Mouse (Mus musculus) CH12.LX (cell line): Measurements from ENCODE around the gene Gpat3. TPM values are rescaled to one million over a fixed set of nuclear protein-coding genes. Genes with fewer than 3 reads are reported as not detected.

Experiments used
- DNase-seq: peaks from one replicate; pipeline ENCODE4 v3.0.0-alpha.2; 2013; ENCODE audit errors: extremely low read depth
- H3K27ac ChIP-seq: 2 replicates; pipeline ENCODE4 v1.5.1; 2012; ENCODE audit warnings: low read depth, mild to moderate bottlenecking, control low read depth, moderate library complexity; ENCODE audit not compliant: insufficient read depth
- H3K27me3 ChIP-seq: replicated peaks from 2 replicates; pipeline ENCODE3; 2012; ENCODE audit warnings: inconsistent platforms
- H3K36me3 ChIP-seq, 2 experiments: replicated peaks in 1 of 2; 2 replicates each; pipeline versions ENCODE3 to v1.6.1; 2012; ENCODE audit warnings: inconsistent platforms in 1 of 2, low read length in 1 of 2, mild to moderate bottlenecking in 1 of 2, mixed read lengths in 1 of 2, moderate library complexity in 1 of 2; ENCODE audit not compliant: control insufficient read depth in 1 of 2, insufficient read depth in 1 of 2
- H3K4me1 ChIP-seq, 2 experiments: 2 replicates each; pipeline ENCODE4 v1.6.1; 2012; ENCODE audit warnings: inconsistent platforms in 1 of 2, moderate library complexity in 1 of 2; ENCODE audit not compliant: insufficient read depth in 2 of 2, control insufficient read depth in 1 of 2
- H3K4me2 ChIP-seq: 2 replicates; pipeline ENCODE4 v1.6.1; 2012; ENCODE audit warnings: low read depth, mild to moderate bottlenecking, control low read depth; ENCODE audit not compliant: poor library complexity, insufficient read depth, severe bottlenecking
- H3K4me3 ChIP-seq, 3 experiments: fragments of 150-350 bp in 1 of 3; sonication (generic) in 1 of 3; replicated peaks in 1 of 3; 2 replicates each; pipeline versions ENCODE3 to v1.5.1; 2011 to 2012; ENCODE audit warnings: low read depth in 2 of 3, low read length in 2 of 3, mild to moderate bottlenecking in 2 of 3, moderate library complexity in 2 of 3, control low read depth in 1 of 3, improper control_type of control experiment in 1 of 3, inconsistent platforms in 1 of 3, mixed read lengths in 1 of 3; ENCODE audit not compliant: poor library complexity in 1 of 3
- H3K79me2 ChIP-seq: replicated peaks from 2 replicates; pipeline ENCODE4 v1.6.1; 2012; ENCODE audit warnings: mild to moderate bottlenecking, moderate library complexity; ENCODE audit not compliant: control insufficient read depth, poor library complexity, insufficient read depth, severe bottlenecking; ENCODE audit errors: extremely low read depth
- H3K9ac ChIP-seq: 2 replicates; pipeline ENCODE4 v1.6.1; 2012; ENCODE audit warnings: low read depth, mild to moderate bottlenecking, control low read depth, moderate library complexity; ENCODE audit not compliant: insufficient read depth
- H3K9me3 ChIP-seq: replicated peaks from 2 replicates; pipeline ENCODE3; 2012; ENCODE audit warnings: low read length, inconsistent platforms, mixed read lengths
- CTCF ChIP-seq, 2 experiments: IDR thresholded peaks in 1 of 2; conservative IDR thresholded peaks in 1 of 2; 2 replicates each; pipeline ENCODE4 v1.5.1; 2011 to 2012; ENCODE audit warnings: low read depth in 2 of 2, low read length in 2 of 2, improper control_type of control experiment in 1 of 2, inconsistent platforms in 1 of 2, mild to moderate bottlenecking in 1 of 2, moderate library complexity in 1 of 2
- E2F4 ChIP-seq: IDR thresholded peaks from 2 replicates; pipeline ENCODE4 v1.6.1; 2011; ENCODE audit warnings: low read depth, low read length, improper control_type of control experiment; ENCODE audit not compliant: insufficient replicate concordance
- EP300 ChIP-seq: IDR thresholded peaks from 2 replicates; pipeline ENCODE4 v1.6.1; 2011; ENCODE audit warnings: low read length, improper control_type of control experiment
- HCFC1 ChIP-seq: IDR thresholded peaks from 2 replicates; pipeline ENCODE4 v1.6.1; 2012; ENCODE audit warnings: low read depth, mild to moderate bottlenecking, inconsistent platforms, low read length, improper control_type of control experiment
- MAZ ChIP-seq: IDR thresholded peaks from 2 replicates; pipeline ENCODE4 v1.6.1; 2012; ENCODE audit warnings: low read depth, mild to moderate bottlenecking, inconsistent platforms, low read length, improper control_type of control experiment, moderate library complexity
- NRF1 ChIP-seq: IDR thresholded peaks from 2 replicates; pipeline ENCODE4 v1.6.1; 2014; ENCODE audit warnings: low read depth, mild to moderate bottlenecking, inconsistent platforms, low read length, improper control_type of control experiment, moderate library complexity
- POLR2AphosphoS2 ChIP-seq: IDR thresholded peaks from 2 replicates; pipeline ENCODE4 v1.6.1; 2011; ENCODE audit warnings: low read depth, low read length, improper control_type of control experiment
- TCF12 ChIP-seq: IDR thresholded peaks from 2 replicates; pipeline ENCODE4 v1.6.1; 2014; ENCODE audit warnings: low read depth, mild to moderate bottlenecking, inconsistent platforms, low read length, improper control_type of control experiment
- UBTF ChIP-seq: IDR thresholded peaks from 2 replicates; pipeline ENCODE4 v1.6.1; 2012; ENCODE audit warnings: low read depth, mild to moderate bottlenecking, inconsistent platforms, low read length, improper control_type of control experiment, moderate library complexity
- USF2 ChIP-seq: conservative IDR thresholded peaks from 2 replicates; pipeline ENCODE4 v1.6.1; 2011; ENCODE audit warnings: low read depth, low read length, improper control_type of control experiment
- ZKSCAN1 ChIP-seq: IDR thresholded peaks from 2 replicates; pipeline ENCODE4 v1.6.1; 2012; ENCODE audit warnings: low read depth, inconsistent platforms, low read length, improper control_type of control experiment, borderline replicate concordance
- ZMIZ1 ChIP-seq: IDR thresholded peaks from 2 replicates; pipeline ENCODE4 v1.6.1; 2012; ENCODE audit warnings: low read depth, mild to moderate bottlenecking, inconsistent platforms, low read length, improper control_type of control experiment
- ZNF384 ChIP-seq: IDR thresholded peaks from 2 replicates; pipeline ENCODE4 v1.6.1; 2012; ENCODE audit warnings: low read depth, low read length, improper control_type of control experiment, inconsistent platforms
- dilution Hi-C: fragments of 300-500 bp; cut with MboI; formaldehyde crosslinking; loops from 2 replicates; pipeline ENCODE4 v1.14.3; 2020; ENCODE audit warnings: low sequenced_read_pairs; ENCODE audit not compliant: extremely low pct_unique_long_range_greater_than_20kb, extremely low pct_ligation_motif_present
- in situ Hi-C: fragments of 300-500 bp; cut with MboI; formaldehyde crosslinking; loops from 3 replicates; pipeline ENCODE4 v1.14.3; 2019; ENCODE audit warnings: low sequenced_read_pairs, low pct_ligation_motif_present, low pct_unique_long_range_greater_than_20kb, mixed read lengths
- polyA plus RNA-seq: library from polyadenylated mRNA; unstranded; fragments of >175 nt; gene quantifications from 2 replicates; pipeline ENCODE4 v1.2.1, GENCODE M21; 2012; ENCODE audit warnings: low read depth; ENCODE audit not compliant: insufficient read length
- total RNA-seq, 2 experiments: library from RNA; depleted of rRNA; stranded (reverse); fragments of 300-350 nt in 1 of 2; fragments of >200 nt in 1 of 2; gene quantifications; 2 replicates each; pipeline ENCODE4 v1.2.3; 2012 to 2014

The Gpat3 gene
- total and polyA plus RNA-seq, 3 experiments, result 0.68 to 1.5 (median 1.2) TPM

GRCm38 (mm10) chr5:100945336-100945735 is 99.8 kb downstream of the Gpat3 start:
- Histone ChIP-seq H3K27me3 (no peaks in the 10 kb centered on the region), H3K4me2 (no peak overlapping the region), H3K36me3 (no peaks in the 10 kb centered on the region), H3K4me3 (no peak overlapping the region), H3K4me1 (no peaks in the 10 kb centered on the region), H3K27ac (no peak overlapping the region), H3K9me3 (no peaks in the 10 kb centered on the region), H3K79me2 (no peaks in the 10 kb centered on the region), H3K9ac (no peak overlapping the region)
- DNase-seq, result no peak
- TF ChIP-seq USF2 (no peak), ZMIZ1 (no peak), MAZ (no peak), ZKSCAN1 (no peak), HCFC1 (no peak), E2F4 (no peak), TCF12 (no peak), ZNF384 (no peak), UBTF (no peak), NRF1 (no peak), EP300 (no peak), POLR2AphosphoS2 (no peak), CTCF (conservative IDR thresholded peaks at IDR 0.05 in 1 of 2, IDR thresholded peaks at IDR 0.05 in 1 of 2; ENCODE audit: low read depth in 2 of 2, low read length in 2 of 2) (no peak)
- dilution Hi-C loops (no loop called here), in situ Hi-C loops (no loop called here)

Other genes starting within 250 kb of the Gpat3 start
- 49.1 and 53.9 TPM in 2 replicates for gene Coq2, start 170.6 kb upstream of the Gpat3 start, total RNA-seq (2012; rRNA removed)
- gene Coq2, start 170.6 kb upstream of the Gpat3 start, total RNA-seq (2014; rRNA removed), result 50.1 and 51.0 TPM in 2 replicates
- gene Coq2, start 170.6 kb upstream of the Gpat3 start, polyA plus RNA-seq, result 50.9 and 56.5 TPM in 2 replicates
- gene Hpse, start 126.0 kb upstream of the Gpat3 start, total RNA-seq (2012; rRNA removed), result 8.0 and 9.5 TPM in 2 replicates
- gene Hpse, start 126.0 kb upstream of the Gpat3 start, total RNA-seq (2014; rRNA removed), result 3.8 and 4.0 TPM in 2 replicates
- gene Hpse, start 126.0 kb upstream of the Gpat3 start, polyA plus RNA-seq, result 3.3 and 3.7 TPM in 2 replicates
- 12.1 and 19.6 TPM in 2 replicates for gene Helq, start 47.1 kb upstream of the Gpat3 start, total RNA-seq (2012; rRNA removed)
- gene Helq, start 47.1 kb upstream of the Gpat3 start, total RNA-seq (2014; rRNA removed), result 13.1 and 15.7 TPM in 2 replicates
- 24.3 and 31.4 TPM in 2 replicates for gene Helq, start 47.1 kb upstream of the Gpat3 start, polyA plus RNA-seq
- 87.2 and 121 TPM in 2 replicates for gene Mrps18c, start 47.1 kb upstream of the Gpat3 start, total RNA-seq (2012; rRNA removed)
- 111 and 141 TPM in 2 replicates for gene Mrps18c, start 47.1 kb upstream of the Gpat3 start, total RNA-seq (2014; rRNA removed)
- 185 and 216 TPM in 2 replicates for gene Mrps18c, start 47.1 kb upstream of the Gpat3 start, polyA plus RNA-seq
- 13.4 and 19.0 TPM in 2 replicates for gene Abraxas1, start 24.7 kb upstream of the Gpat3 start, total RNA-seq (2012; rRNA removed)
- 34.9 and 40.0 TPM in 2 replicates for gene Abraxas1, start 24.7 kb upstream of the Gpat3 start, total RNA-seq (2014; rRNA removed)
- gene Abraxas1, start 24.7 kb upstream of the Gpat3 start, polyA plus RNA-seq, result 29.3 and 30.9 TPM in 2 replicates